Mouse (Mus musculus) kidney, postnatal 4 days (tissue): ENCODE data around the gene Zbtb34.

Experiments
- DNase-seq, 2 experiments: peaks; one replicate each; pipeline ENCODE4 v3.0.0; 2021; ENCODE audit warnings: mixed read lengths in 2 of 2

Gene Zbtb34

DNA sequence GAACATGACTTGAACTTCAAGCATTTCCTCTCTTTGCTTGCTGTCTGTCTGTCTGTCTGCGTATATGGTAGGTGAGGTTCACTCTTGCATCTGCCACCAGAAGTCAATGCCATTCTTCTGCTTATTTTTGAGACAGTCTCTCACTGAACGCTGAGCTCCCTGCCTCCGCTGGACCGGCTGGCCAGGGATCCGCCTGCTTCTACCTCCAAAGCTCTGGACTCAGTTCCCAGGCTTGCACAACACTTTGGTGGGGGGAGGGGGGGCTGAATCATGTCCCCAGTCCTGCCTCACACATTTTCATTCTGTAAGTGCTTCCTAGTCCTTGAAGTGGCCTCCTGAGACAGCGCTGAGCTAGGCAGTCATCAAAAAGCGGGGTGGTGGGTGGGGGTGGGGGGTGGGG is 32.0 kb downstream of the Zbtb34 start:
- DNase-seq: no peak

DNA sequence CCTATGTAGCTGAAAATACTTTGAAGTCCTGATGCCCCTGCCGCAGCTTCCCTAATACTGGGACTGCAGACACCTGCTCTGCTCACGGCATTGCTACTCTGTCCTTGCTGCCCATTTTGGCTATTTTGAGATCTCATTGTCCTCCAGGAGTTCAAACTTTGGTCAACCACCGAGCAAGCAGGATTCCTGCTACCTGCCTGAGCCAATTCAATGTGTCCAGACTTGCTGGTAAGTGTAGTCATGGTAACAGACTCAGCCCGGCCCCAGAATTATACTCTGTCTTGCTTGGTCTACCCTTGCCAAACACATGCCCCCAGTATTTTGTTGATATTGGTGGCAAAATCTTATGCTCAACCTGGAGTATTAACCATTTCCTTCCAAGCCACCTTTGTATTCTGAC is 34.1 kb downstream of the Zbtb34 start:
- no peak for DNase-seq

DNA sequence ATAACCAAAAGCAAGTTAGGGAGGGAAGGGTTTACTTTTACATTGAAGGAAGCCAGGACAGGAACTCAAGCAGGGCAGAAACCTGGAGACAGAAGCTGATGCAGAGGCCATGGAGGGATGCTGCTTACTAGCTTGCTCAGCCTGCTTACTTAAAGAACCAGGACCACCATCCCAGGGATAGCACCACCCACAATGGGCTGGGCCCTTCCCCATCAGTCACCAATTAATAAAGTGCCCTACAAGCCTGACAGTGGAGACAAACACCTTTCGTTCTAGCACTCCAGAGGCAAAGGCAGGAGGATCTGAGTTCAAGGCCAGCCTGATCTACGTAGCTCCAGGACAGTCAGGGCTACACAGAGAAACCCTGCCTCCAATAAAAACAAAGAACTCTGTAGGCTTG is 36.1 kb downstream of the Zbtb34 start:
- DNase-seq: no peak

DNA sequence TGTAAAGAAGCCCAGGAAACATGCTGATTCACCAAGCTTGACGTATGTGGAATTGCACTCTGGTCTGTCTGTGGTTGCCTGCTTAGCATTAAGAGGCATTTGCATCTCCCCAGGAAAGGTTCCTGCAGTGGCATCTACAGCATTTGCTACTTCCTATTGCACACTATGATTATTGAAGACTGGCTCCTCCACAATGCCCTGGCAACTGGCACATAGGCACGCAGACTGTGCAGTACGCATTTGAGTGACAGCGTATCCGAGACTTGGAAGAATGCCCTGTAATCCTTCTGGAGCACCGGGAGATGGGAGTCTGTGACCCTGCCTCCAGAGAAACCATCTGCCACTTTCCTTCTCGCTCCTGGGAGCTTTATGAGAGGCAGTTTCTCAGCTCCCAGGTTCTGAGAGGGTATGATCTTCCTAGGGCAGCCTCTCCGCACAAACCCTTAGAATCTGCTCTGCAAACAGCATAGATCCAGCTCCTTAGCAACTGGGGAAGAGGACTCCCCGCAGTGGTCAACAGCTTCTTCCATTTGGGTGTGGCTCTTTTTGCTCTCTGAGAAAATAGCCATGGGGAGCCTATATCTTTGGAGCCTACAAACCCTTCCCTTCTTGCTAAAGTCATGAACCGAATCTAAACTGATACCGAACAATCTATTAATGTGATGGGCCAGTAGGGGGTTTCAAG is 37.0 kb downstream of the Zbtb34 start:
- DNase-seq: no peak

DNA sequence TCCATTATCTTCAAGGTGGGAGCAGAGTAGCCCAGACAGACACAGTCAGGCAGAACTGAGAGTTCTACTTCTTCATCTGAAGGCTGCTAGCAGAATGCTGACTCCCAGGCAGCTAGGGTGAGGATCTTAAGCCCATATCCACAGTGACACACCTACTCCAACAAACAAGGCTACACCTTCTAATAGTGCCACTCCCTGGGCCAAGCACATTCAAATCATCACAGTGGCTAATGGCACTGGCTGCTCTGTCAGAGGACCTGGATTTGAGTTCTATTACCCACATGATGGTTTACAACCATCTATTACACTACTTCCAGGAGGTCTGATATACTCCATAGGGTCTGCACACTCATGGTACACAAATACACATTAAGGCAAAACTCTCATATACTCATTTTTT is 38.1 kb downstream of the Zbtb34 start:
- no peak for DNase-seq

DNA sequence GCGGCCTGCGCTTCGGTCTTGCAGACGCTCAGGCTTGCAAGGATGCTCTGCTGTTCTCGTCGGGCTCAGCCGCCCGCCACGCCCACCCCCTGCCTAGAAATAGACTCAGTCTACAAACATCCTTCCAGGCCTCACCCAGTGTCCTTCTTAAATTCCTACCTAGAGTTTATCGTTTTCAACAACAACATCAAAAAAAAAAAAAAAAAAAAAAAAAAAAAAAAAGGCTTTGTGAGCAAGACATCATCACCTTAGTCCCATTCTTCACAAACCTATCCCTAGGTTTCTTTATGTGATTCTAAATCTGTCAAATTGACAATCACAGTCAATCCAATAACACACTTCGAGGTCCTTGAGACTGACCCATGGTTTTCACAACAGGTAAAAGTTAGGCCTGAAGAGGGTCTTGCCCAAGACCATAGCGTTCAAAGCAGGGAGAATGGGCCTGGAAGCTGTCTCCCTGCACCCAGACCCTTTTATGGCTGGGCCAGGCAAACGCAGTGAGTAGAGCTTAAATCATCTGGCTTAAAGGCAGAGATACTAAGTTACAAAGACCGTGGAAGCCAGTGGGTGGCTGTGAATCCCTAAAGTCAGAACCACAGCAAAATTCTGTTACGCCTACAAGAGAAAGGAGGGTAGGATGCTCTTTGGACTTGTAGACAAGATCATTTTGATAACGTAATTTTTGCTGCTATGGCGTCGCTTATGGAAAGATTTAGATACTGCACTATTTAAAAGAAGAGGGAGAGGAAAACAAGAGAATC is 59.3 kb downstream of the Zbtb34 start:
- no peak for DNase-seq

DNA sequence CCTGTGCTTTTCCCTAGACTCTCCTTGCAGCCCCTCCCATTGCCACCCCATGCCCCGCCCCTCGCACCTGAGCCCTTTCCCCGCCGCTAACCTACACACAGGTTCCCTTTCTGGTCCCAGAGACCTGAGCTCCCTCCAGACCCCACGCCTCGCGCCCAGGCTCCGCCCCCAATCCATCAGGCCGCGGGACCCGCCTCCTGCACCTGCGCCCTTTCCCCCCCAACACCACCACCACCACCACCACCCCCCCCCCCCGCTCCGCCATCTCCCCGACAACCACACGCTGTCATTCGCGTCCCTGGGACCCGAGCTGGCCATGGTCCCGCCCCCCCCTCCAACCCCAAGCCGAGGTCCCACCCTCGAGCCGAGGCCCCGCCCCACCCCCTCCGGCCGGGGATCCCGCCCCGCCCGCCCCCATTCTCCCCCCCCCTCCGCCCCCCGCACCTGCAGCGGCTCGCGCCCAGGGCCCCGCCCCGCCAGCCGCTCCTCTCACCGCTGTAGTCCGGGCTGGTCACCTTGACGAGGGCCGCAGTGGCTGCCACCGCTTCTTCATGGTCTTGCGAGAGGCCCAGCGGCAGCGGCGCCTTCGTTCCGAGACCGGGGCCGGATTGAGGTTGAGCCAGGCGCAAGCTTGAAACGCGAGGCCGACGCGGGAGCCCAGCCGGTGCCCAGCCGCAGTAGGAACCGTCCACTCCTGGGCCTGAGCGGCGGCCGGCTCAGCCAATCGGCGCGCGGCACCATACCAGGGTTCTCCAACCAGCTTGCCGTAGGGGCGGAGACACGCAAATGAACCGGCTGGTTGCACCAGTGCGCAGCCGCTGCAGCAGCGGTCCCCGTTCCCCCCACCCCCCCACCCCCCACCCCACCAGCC is 60.1 kb downstream of the Zbtb34 start, which contains the start of gene Ralgps1:
Gene Ralgps1 (minus strand): TSS at position 710 of the 871 bp plus-strand sequence.
- peak; percentile 97 to 99 for DNase-seq

DNA sequence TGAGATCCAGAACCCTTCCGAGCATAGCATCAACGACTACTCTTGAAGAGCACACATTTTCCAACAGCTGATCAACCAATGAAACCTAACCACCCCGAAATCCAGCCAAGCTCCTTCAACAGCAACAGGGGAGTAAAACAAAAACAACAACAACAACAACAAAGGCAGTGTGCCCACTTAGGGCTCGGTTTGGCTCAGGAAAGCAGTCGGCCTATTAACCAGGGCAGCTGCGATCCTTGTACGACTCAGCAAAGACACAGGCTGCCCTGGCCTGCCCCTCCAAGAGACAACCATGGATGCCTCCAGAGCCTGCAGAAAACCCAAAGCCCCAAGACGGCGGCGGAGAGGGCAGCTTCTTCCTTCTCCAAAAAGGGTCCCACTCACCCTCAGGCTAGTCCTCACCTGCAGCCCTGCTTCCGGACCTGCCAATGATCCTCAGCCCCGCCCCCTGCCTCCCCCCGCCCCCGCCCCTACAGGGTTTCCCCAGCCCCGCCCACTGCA is 60.8 kb downstream of the Zbtb34 start:
- DNase-seq: no peak

DNA sequence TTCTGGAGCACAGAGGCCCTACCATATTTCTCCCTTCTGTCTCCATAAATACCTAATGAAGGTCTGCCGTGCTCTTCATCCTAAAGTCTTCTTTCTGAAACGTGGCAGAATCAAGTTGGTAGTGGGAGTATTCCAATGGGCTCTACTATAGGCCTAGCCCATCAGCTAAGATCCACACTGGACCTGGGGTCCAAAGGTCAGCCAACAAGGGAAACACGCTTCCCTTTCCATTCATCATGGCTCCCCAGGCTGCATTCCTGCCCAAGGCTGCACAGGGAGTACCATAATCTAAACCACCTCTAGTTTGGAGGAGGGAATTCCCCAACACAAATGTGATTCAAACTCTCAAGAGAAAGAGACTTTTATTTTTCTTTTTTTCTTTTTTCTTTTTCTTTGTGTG is 61.7 kb downstream of the Zbtb34 start:
- no peak for DNase-seq

DNA sequence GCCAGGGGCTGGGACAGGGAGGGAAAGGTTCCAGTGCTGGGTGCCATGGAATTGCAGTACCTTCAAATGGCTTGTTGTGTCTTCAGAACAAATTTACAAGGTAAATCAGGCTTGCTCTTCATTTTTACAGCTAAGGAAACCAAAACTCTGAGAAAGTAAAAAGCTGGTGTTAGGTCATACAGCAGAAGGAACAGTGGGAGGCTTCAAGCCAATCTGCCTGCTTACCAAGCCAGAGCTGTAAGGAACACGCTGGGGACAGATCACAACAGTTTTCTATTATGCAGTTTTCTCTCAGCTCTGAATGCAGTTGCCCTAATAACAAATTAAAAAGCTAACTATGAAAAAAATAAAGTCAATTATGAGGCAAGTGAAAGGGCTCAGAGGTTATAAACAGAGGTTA is 62.6 kb downstream of the Zbtb34 start:
- DNase-seq: no peak

DNA sequence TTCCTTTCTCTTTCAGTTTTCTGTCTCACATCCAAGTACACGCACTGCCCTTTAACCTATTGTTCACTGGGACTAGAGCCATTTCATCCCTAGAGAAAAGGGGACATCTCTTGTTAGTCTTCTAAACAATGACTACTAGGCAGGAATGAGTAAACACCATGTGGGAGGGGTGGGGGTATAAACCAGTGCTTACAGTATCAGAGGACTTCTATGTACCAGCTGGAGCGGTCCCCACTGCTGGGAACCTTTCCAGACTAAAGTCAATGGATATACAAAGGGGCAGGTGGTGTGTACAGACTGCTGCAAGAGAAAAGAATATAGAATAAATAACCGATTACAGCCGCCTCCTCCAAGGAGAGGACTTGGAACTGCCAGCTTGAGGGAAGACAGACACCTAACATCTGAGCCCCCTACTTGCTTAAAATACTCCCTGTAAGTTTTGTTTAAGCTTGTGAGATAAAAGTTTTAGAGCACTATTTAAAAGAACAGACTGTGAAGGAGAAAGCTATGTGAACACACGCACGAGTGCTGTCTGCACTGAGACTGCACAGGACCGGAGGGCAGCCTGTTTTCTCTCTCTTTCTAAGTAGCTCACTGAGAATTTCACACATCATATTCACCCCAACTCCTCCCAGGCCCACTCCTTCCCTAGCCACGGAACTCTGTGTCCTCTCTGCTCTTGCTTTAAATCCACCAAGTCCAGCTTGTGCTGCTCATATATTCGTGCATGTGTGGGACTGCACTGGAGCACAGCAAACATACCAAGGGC is 65.2 kb downstream of the Zbtb34 start:
- DNase-seq: no peak

DNA sequence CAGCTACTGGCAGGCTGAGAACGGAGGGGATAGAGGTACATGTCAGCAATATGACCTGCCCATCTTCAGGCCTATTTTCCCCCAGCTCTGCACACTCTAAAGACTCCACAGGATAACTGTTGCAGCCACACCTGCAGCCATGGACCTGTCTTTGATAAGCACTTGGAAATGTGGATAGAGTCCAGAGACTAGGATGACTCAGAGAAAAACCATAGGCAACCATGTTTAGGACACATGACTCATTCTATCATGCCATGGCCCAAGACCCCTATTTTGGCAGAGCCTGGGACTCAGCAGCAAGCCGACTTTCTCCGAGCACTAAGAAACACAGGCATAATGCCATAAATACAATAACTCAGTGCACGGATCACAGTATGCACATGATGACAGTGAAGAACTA is 66.5 kb downstream of the Zbtb34 start:
- DNase-seq: no peak

DNA sequence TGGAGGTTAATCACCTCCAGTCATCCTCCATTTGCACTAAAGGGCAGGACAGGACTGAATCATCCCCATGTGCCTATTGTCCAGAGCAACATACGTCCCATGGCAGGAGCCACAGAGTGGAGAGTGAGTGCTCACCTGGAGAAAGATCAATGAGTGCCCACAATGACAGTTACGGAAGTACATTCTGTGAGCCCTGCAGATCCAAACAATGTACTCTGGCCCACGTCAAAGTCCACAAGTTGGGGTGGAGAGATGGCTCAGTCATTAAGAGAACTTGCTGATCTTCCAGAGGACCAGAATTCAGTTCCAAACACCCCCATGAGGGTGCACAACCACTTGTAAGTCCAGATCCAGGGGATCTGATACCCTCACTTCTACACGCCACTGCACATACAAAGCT is 67.2 kb downstream of the Zbtb34 start:
- no peak for DNase-seq

DNA sequence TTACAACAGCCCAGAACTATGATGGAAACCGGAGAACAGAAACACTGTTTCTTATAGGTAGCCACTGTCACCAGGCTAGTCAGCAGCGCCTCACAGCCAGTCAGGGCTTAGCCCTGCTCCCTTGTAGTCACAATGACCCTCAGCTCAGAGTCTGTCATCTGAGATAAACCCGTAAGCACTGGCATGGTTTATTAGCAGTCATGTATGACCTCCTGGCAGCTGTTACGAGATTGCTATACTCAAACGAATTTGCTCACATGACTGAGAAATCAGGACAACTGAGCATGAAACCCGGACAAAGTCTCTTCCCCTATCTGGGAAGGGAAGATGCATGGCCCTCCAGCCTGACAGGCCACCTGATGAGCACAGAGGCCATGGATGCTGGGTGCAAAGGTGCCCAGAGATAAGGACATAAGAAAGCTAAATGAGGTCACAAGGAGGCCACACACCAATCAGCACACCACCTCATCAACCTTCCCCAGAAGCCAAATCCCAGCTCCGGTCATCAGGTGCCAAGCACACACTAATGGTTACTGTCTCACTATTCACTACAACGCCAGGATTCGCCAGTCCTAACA is 69.9 kb downstream of the Zbtb34 start:
- no peak for DNase-seq

DNA sequence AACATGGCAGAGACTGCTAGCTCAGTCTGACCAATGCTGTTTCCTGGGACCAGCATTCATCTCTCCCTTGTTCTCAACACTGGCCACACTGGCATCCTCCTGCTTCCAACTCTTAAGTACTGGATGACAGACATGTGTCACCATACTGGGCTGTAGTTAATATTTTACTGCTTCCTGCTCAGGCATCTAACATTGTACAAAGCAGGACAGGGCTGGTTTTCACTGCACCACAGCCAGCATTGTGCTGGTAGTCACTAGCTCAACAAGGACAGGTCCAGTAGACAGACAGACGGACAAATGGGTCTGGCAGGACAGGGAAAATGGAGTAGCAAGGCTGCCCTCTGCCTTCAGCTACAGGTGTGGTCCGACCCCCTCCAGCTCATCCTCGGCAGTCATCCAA is 70.6 kb downstream of the Zbtb34 start:
- DNase-seq: peak in 1 of 2 experiments; percentile 44

DNA sequence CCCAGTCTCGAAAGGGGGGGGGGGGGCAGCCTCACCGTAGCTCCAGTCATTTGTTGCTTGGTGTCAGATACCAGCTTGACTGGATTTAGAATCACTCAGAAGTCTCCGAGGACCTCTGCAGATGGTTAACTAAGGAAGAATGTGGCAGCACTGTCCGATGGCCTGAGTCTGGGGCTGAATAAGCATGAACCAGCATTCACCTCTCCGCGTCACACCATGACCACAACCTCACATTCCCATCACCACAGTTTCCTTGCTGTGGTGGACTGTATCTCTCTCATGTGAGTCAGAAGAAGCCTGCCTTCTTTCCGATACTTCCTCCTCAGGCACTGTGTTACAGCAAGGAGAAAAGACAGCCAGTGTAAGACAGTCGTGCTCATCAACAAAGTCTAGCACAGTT is 71.9 kb downstream of the Zbtb34 start:
- no peak for DNase-seq

DNA sequence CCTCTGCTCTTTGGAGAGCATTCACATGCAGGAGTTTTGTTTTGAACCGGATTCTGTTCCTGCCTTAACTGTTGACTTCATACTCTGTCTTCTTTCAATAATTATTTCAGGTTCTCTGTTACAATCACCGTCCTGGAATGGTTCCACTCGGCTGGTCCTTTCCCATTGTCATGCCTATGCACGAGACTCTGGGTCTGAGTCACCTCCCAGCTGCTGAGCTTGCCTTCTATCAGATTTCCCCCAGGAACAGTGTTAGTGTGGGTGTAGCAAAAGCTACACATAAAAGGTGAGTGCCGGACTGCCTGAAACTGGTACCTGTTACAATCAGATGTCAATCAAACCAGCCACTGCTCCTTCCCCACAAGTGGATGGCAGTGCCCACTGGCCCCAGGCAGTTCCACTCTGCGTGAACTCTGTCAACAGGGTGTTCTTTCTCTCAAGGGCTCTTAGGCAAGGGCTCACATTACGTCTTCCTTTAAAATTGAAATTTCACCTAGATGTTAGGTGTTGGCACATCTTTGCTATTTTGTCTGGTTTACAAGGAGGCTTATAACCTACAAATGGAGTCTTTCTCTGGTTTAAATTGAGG is 73.8 kb downstream of the Zbtb34 start:
- DNase-seq: no peak
